Mouse (Mus musculus): ENCODE measurements around the gene Gm17018. TPM values are rescaled to one million over a fixed set of nuclear protein-coding genes. Genes with fewer than 3 reads are reported as not detected.

Gene Gm17018
- polyA plus RNA-seq, 1 experiment: 16.3 TPM

- no peak for TF ChIP-seq CTCF (conservative IDR thresholded peaks at IDR 0.05; ENCODE audit: insufficient read depth, insufficient read length, low read depth, low read length)
- no peak for TF ChIP-seq POLR2A (IDR thresholded peaks at IDR 0.05; ENCODE audit: low read depth, low read length)
- H3K4me3 ChIP-seq (ENCODE audit: insufficient read depth, low read depth, low read length): no peak overlapping the region
- no peaks in the 10 kb centered on the region for H3K27me3 ChIP-seq (replicated peaks; ENCODE audit: control insufficient read depth, insufficient read depth, low read length)
- WGBS: 84% methylated on average over 4 of the region's 4 CpGs
- H3K36me3 ChIP-seq (ENCODE audit: control insufficient read depth, insufficient read depth, low read length): no peaks in the 10 kb centered on the region
- H3K4me1 ChIP-seq (ENCODE audit: control insufficient read depth, insufficient read depth, low read length): no peaks in the 10 kb centered on the region; the same call in 1 of the 2 replicates
- DNase-seq: no peak
- no peak overlapping the region for H3K27ac ChIP-seq (ENCODE audit: insufficient read depth, low read depth, low read length)
These were observed 36.7 kb downstream of the Gm17018 start for GRCm38 (mm10) chr19:45597106-45597505.

- Histone ChIP-seq H3K27ac (ENCODE audit: insufficient read depth, low read depth, low read length) (no peak overlapping the region), H3K4me3 (ENCODE audit: insufficient read depth, low read depth, low read length) (no peak overlapping the region), H3K4me1 (ENCODE audit: control insufficient read depth, insufficient read depth, low read length) (no peaks in the 10 kb centered on the region), H3K27me3 (replicated peaks; ENCODE audit: control insufficient read depth, insufficient read depth, low read length) (no peaks in the 10 kb centered on the region), H3K36me3 (ENCODE audit: control insufficient read depth, insufficient read depth, low read length) (no peaks in the 10 kb centered on the region)
- TF ChIP-seq POLR2A (IDR thresholded peaks at IDR 0.05; ENCODE audit: low read depth, low read length) (no peak), CTCF (conservative IDR thresholded peaks at IDR 0.05; ENCODE audit: insufficient read depth, insufficient read length, low read depth, low read length) (no peak)
- DNase-seq: no peak
- WGBS: 93% methylated on average over 5 of the region's 5 CpGs
These were observed 42.2 kb downstream of the Gm17018 start for GRCm38 (mm10) chr19:45602606-45603005.

- no peaks in the 10 kb centered on the region for H3K36me3 ChIP-seq (ENCODE audit: control insufficient read depth, insufficient read depth, low read length)
- no peaks in the 10 kb centered on the region for H3K4me1 ChIP-seq (ENCODE audit: control insufficient read depth, insufficient read depth, low read length)
- H3K27me3 ChIP-seq (replicated peaks; ENCODE audit: control insufficient read depth, insufficient read depth, low read length): no peaks in the 10 kb centered on the region
- no peak for DNase-seq
- no peak overlapping the region for H3K27ac ChIP-seq (ENCODE audit: insufficient read depth, low read depth, low read length)
- no peak overlapping the region for H3K4me3 ChIP-seq (ENCODE audit: insufficient read depth, low read depth, low read length)
- WGBS: 95% methylated on average over 4 of the region's 4 CpGs
- no peak for TF ChIP-seq POLR2A (IDR thresholded peaks at IDR 0.05; ENCODE audit: low read depth, low read length)
- no peak for TF ChIP-seq CTCF (conservative IDR thresholded peaks at IDR 0.05; ENCODE audit: insufficient read depth, insufficient read length, low read depth, low read length)
These were observed 46.3 kb downstream of the Gm17018 start for GRCm38 (mm10) chr19:45606701-45607100.

GRCm38 (mm10) chr19:45607479-45607878 is 47.1 kb downstream of the Gm17018 start:
- Histone ChIP-seq H3K4me3 (ENCODE audit: insufficient read depth, low read depth, low read length) (no peak overlapping the region), H3K27ac (ENCODE audit: insufficient read depth, low read depth, low read length) (no peak overlapping the region), H3K27me3 (replicated peaks; ENCODE audit: control insufficient read depth, insufficient read depth, low read length) (no peaks in the 10 kb centered on the region), H3K4me1 (ENCODE audit: control insufficient read depth, insufficient read depth, low read length) (no peaks in the 10 kb centered on the region), H3K36me3 (ENCODE audit: control insufficient read depth, insufficient read depth, low read length) (no peaks in the 10 kb centered on the region)
- DNase-seq: no peak
- TF ChIP-seq POLR2A (IDR thresholded peaks at IDR 0.05; ENCODE audit: low read depth, low read length) (no peak), CTCF (conservative IDR thresholded peaks at IDR 0.05; ENCODE audit: insufficient read depth, insufficient read length, low read depth, low read length) (no peak)
- 84% methylated on average over 7 of the region's 7 CpGs for WGBS

- no peak overlapping the region for H3K4me3 ChIP-seq (ENCODE audit: insufficient read depth, low read depth, low read length)
- no peak overlapping the region for H3K27ac ChIP-seq (ENCODE audit: insufficient read depth, low read depth, low read length)
- DNase-seq: no peak
- H3K36me3 ChIP-seq (ENCODE audit: control insufficient read depth, insufficient read depth, low read length): no peaks in the 10 kb centered on the region
- WGBS: 88% methylated on average over 13 of the region's 13 CpGs
- no peaks in the 10 kb centered on the region for H3K27me3 ChIP-seq (replicated peaks; ENCODE audit: control insufficient read depth, insufficient read depth, low read length)
- TF ChIP-seq CTCF (conservative IDR thresholded peaks at IDR 0.05; ENCODE audit: insufficient read depth, insufficient read length, low read depth, low read length): no peak
- no peak for TF ChIP-seq POLR2A (IDR thresholded peaks at IDR 0.05; ENCODE audit: low read depth, low read length)
- no peaks in the 10 kb centered on the region for H3K4me1 ChIP-seq (ENCODE audit: control insufficient read depth, insufficient read depth, low read length)
These were observed 48.4 kb downstream of the Gm17018 start for GRCm38 (mm10) chr19:45608648-45609339.

- DNase-seq: no peak
- no peaks in the 10 kb centered on the region for H3K27me3 ChIP-seq (replicated peaks; ENCODE audit: control insufficient read depth, insufficient read depth, low read length)
- no peak overlapping the region for H3K27ac ChIP-seq (ENCODE audit: insufficient read depth, low read depth, low read length)
- TF ChIP-seq POLR2A (IDR thresholded peaks at IDR 0.05; ENCODE audit: low read depth, low read length): no peak
- no peak for TF ChIP-seq CTCF (conservative IDR thresholded peaks at IDR 0.05; ENCODE audit: insufficient read depth, insufficient read length, low read depth, low read length)
- no peaks in the 10 kb centered on the region for H3K4me1 ChIP-seq (ENCODE audit: control insufficient read depth, insufficient read depth, low read length)
- 83% methylated on average over 5 of the region's 5 CpGs for WGBS
- no peaks in the 10 kb centered on the region for H3K36me3 ChIP-seq (ENCODE audit: control insufficient read depth, insufficient read depth, low read length)
- H3K4me3 ChIP-seq (ENCODE audit: insufficient read depth, low read depth, low read length): no peak overlapping the region
These were observed 50.4 kb downstream of the Gm17018 start for GRCm38 (mm10) chr19:45610823-45611222.

- Histone ChIP-seq H3K4me1 (ENCODE audit: control insufficient read depth, insufficient read depth, low read length) (no peaks in the 10 kb centered on the region), H3K4me3 (ENCODE audit: insufficient read depth, low read depth, low read length) (no peak overlapping the region), H3K27ac (ENCODE audit: insufficient read depth, low read depth, low read length) (no peak overlapping the region), H3K27me3 (replicated peaks; ENCODE audit: control insufficient read depth, insufficient read depth, low read length) (no peaks in the 10 kb centered on the region), H3K36me3 (ENCODE audit: control insufficient read depth, insufficient read depth, low read length) (no peaks in the 10 kb centered on the region)
- WGBS: 88% methylated on average over 8 of the region's 8 CpGs
- DNase-seq: no peak
- TF ChIP-seq CTCF (conservative IDR thresholded peaks at IDR 0.05; ENCODE audit: insufficient read depth, insufficient read length, low read depth, low read length) (no peak), POLR2A (IDR thresholded peaks at IDR 0.05; ENCODE audit: low read depth, low read length) (no peak)
These were observed 54.0 kb downstream of the Gm17018 start for GRCm38 (mm10) chr19:45614375-45614774.
